Comparison of ENCODE assay signal across 8 mouse cellular contexts in genomic region chr8:70593961-70594609, GRCm38 (mm10). TPM values are rescaled to one million over a fixed set of nuclear protein-coding genes. Genes with fewer than 3 reads are reported as not detected.
DNase-seq lines count a peak whose midpoint lies in the region; ATAC-seq lines count a peak whose summit lies in the region.

Gene Isyna1 (plus strand): TSS chr8:70594373.

- DNase-seq in adrenal gland, adult (ENCODE audit: inconsistent age in 2 of 2, low spot score in 1 of 2): peak; percentile 96 to 98
- peak; percentile 54 to 63 for DNase-seq in gastrocnemius, adult 8-10 months (ENCODE audit: low spot score in 2 of 2)
- DNase-seq in left cerebral cortex, adult 8-10 months (ENCODE audit: low spot score in 2 of 2): peak in 1 of 2 experiments; percentile 79
- DNase-seq in right cerebral cortex, adult 2 months (ENCODE audit: low spot score in 2 of 2): peak; percentile 70 to 76
- peak; percentile 80 to 88 for DNase-seq in urinary bladder, postnatal 36 days (ENCODE audit: low spot score in 2 of 2)

- under 1% methylated on average over 38 of the region's 40 CpGs for WGBS in hindbrain, embryonic 16.5 days

- peaks cover 43% of the 10 kb centered on the region for H3K4me1 ChIP-seq in hindbrain, embryonic 16.5 days (ENCODE audit: control insufficient read depth, insufficient read depth, low read depth, low read length)

- H3K9ac ChIP-seq in hindbrain, embryonic 16.5 days (ENCODE audit: low read depth, low read length): peak within 1 kb of the TSS; percentile 73

- H3K4me2 ChIP-seq in hindbrain, embryonic 16.5 days (ENCODE audit: low read length): peak within 1 kb of the TSS; percentile 95

- peaks cover 2% of the 10 kb centered on the region; the same call in 1 of the 2 replicates for H3K9me3 ChIP-seq in hindbrain, embryonic 16.5 days (ENCODE audit: control insufficient read depth, low read length)

- H3K36me3 ChIP-seq in hindbrain, embryonic 16.5 days (ENCODE audit: control insufficient read depth, insufficient read depth, low read length): peaks cover 6% of the 10 kb centered on the region; the same call in 1 of the 2 replicates

- ATAC-seq in common myeloid progenitor, adult 5-6 weeks (replicated peaks; ENCODE audit: low read depth, poor library complexity, severe bottlenecking): peak; percentile 86
- ATAC-seq in hindbrain, embryonic 16.5 days: peak; percentile 84
- ATAC-seq in megakaryocyte, adult 5-6 weeks (ENCODE audit: poor library complexity, severe bottlenecking): peak; percentile 88

- no peaks in the 10 kb centered on the region for H3K27me3 ChIP-seq in hindbrain, embryonic 16.5 days (replicated peaks; ENCODE audit: control insufficient read depth, insufficient read depth, low read length)

- peak within 1 kb of the TSS; percentile 65 for H3K27ac ChIP-seq in hindbrain, embryonic 16.5 days (ENCODE audit: low read depth, low read length)

- H3K4me3 ChIP-seq in hindbrain, embryonic 16.5 days (ENCODE audit: low read length): peak within 1 kb of the TSS; percentile 64

RNA-seq across cellular contexts. Expression of gene Isyna1, which starts in this region (rescaled TPM):
- total RNA-seq in common myeloid progenitor, adult 5-6 weeks (2017): 35.0 and 43.9 TPM in 2 replicates
- 1 to 10 TPM; 1.9 to 3.4 (median 2.4) TPM for total RNA-seq in gastrocnemius, adult 8-10 months (2022)
- 150 and 164 TPM in 2 replicates for polyA plus RNA-seq in hindbrain, embryonic 16.5 days (2015; fragmentation: Nextera tagmentation; extraction: Ambion mirVana)
- 10 to 100 TPM; 54.5 to 60.3 (median 56.5) TPM for total RNA-seq in left cerebral cortex, adult 8-10 months (2022)
- 11.8 and 11.9 TPM in 2 replicates for total RNA-seq in megakaryocyte, adult 5-6 weeks (2015)
- 13.9 and 15.7 TPM in 2 replicates for total RNA-seq in megakaryocyte, adult 5-6 weeks (2017)
